Mouse (Mus musculus): ENCODE measurements around the gene Pafah1b2.

Gene Pafah1b2

DNA sequence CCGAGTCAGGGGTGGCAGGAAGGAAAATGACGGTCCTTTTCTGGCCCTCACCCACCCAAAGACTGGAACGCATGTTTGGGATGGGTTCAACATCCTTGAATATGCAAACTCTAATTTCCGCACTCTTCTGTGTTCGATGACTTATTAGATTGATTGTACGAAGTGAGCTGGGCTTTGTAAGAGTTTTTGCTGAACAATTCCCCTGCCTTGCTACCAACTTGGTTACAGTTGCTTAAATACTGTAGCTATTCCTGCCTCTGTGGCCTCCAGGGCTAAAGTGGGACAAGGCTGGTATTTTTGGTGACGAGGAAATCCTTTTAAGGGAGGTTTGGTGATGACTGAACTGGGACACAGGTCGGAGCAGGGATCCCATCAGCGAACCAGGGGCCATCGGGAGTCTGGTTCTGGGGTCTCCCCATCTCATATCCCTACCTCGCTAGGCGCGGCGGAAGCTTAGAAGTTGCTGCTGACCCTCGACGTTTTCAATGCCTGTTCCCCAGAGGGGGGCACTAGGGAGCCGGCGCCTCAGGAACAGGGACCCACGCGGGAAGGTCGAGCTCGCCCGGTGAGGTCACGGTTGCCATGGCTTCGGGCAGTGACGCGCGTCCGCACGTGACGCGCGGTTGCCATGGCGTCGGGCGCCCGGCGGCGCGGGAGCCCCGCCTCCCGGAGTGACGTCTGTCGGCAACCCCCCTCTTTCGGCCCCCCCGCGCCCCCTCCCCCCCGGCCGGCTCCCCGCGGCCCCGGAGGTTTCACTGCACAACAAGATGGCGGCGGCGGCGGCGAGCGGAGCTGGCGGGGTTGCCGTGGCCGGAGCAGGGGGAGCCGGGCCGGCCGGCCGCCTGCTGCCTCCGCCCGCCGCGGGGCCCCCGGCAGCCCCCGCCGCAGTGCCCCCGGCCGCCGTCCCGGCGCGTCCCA is at the start of gene Pafah1b2, which contains the start of gene Sik3:
Gene Pafah1b2, minus strand, starts transcription at position 600 of the 918 bp plus-strand sequence.
Gene Sik3, plus strand, starts transcription at position 730 of the 918 bp plus-strand sequence.
- peak; percentile 63 for DNase-seq (ENCODE audit: low read depth, low spot score)

DNA sequence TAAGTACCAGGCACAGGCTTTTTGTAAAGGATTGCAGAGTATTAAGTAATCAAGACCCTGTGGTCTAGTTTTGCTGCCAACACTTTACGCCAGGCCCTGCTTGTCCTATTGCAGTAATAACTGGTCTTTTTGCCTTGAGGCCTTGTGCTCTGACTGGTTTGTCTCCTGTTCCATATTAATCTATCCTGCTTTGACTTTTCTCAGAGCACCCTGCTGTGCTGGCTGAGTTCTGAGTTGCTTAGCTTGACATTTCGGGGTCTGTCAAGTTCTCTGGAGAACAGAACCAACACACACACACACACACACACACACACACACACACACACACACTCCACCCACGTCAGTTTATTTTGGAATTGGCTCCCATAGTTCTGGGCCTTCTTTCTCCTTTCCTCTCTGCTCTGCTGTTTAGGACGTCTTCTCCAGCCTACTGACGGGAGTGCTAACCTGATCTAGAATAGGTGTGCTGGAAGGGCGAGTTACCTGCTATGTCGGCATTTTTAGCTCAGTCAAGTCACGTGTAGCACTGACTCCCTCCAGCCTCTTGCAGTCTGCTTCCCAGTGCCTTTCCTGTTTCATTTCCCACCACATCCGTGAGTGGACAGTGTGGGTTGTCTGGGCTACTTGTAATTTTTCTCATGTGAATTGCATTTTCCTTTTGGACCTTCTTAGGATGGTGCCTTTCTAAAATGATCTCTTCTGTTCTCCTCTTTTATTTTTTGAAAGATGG is 49.4 kb upstream of the Pafah1b2 start:
- DNase-seq (ENCODE audit: low read depth, low spot score) = no peak

DNA sequence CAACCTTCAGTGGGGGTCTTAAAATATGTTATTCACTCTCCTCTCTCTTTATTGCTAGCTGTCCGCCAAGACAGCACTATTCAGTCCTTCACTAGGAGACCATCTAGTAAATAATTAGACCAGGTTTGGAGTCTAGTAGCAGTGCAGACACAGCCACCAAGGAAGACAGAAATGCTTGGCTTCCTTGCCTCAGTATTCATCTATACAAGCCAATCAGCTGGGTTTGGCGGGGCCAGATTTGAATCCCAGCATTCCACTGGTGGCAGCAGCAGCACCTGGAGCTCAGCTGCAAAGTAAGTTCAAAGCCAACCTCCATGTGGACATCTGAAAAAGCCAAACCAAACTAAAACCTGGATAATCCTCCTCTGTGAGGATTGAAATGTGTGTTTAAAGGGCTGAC is 47.8 kb upstream of the Pafah1b2 start:
- DNase-seq (ENCODE audit: low read depth, low spot score) = no peak

DNA sequence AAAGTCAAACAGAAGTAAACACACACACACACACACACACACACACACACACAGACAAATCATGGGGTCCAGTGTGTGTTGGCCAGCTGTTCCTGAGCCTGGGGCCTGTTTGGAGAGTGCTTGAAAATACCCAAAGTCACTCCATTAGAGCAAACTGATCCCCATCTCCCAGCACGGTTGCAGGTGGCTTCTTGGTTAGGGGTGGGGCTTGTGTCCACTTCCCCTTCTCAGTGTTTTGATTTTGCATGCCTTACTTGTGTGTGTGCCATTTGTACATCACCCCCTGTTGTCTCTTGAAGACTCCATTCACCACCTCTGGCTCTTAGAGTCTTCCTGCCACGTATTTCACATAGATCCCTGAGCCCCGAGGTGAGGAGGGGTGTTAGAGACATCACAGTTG is 45.6 kb upstream of the Pafah1b2 start:
- no peak for DNase-seq (ENCODE audit: low read depth, low spot score)

DNA sequence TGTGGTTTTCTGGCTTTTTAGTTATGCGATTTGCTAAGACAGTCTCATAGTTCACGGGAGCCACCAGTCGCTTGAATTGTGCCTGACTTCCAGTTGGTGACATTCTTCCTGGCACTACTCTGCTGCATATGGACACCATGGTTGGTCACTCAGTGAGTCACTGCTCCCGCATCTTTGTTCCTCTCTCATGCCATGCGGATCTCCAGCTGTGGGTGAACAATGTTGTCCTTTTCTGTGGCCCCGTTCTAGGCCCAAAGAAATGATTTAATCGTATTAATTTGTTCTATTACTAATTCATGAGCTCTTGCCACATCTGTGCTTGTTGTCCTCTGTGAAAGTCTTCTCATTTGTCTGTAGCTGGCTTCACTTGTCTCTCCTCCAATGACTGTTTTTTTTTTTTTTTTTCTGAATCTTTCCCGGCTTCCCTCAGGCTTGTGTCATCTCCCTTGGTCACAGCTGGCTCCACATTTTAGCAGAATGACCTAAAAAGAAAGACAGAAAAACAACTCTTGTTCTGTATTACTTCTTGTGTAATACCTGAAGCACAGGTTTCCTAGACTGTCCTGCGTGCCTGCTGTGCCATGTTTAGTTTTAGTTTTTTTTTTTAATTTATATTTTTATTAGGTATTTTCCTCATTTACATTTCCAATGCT is 40.6 kb upstream of the Pafah1b2 start:
- DNase-seq (ENCODE audit: low read depth, low spot score) = no peak

DNA sequence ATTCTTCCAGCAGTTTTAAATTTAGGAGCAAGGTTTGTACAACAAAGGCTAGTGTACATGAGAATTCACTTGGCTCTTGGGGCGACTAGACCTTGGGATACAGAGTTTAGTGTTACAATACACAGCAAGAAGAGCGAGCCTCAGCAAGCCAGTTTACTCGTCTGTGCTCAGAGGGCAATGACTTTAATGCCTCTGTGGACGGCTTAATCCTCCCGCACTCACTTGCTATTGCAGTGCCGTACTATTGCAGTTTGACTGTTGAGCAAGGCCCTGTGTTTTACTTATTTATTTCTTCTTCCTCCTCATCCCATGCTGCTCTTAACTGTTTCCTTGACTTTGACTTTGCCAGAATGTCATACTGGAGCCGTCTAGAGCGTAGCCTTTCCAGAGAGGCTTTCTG is 37.7 kb upstream of the Pafah1b2 start:
- DNase-seq (ENCODE audit: low read depth, low spot score) = no peak

DNA sequence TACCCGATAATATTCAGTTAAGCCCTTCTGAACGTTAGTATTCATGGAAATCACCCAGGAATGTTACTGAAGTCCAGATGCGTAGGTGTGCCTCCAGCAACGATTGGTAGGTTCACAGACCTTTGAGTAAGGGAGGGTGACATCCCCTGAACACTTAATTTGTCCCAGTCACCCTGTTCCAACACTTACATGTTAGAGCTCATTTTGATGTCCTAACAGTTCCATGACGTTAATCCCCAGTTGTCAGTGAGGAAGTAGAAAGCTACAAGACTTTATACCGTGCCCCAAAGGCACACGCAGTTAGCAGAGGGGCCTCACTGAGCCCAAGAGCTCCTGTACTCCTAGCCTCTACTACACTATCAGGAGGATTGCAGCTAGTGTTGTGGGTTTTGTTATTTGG is 37.0 kb upstream of the Pafah1b2 start:
- DNase-seq (ENCODE audit: low read depth, low spot score) = no peak

DNA sequence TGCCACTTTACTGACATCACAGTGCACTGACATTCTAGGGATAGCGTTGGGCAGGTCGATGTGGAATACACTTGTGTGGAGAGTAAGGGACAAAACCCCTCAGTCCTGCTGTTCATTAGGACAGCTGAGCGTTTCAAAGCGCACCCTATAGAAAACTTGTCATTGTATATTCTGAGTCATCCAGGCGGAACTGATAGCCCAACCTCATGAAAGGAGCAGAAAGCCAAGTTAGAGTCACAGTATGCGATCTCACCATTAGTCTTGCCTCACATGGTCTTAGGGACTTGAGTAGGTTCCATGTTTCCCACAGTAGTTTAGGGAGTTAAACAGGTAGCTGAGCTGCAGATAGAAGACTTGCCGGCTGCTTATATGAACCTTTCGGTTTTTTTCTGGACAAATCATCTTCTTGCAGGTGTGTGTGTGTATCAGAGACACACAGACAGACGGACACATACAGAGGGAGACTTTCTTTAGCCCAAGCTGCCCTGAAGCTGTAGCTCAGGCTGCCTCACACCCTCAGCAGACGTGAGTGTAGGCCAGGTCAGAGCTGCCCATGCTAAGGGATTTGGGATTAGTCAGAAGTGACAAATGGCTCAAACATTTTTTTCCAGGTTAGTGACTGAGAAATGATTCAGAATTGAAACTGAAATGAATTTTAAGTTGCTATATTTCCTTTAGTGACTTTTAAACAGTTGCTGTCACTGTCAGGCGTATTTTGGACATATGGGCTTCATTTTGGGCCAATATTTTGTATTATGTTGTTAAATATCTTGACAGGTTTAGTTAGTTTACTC is 34.4 kb upstream of the Pafah1b2 start:
- no peak for DNase-seq (ENCODE audit: low read depth, low spot score)

DNA sequence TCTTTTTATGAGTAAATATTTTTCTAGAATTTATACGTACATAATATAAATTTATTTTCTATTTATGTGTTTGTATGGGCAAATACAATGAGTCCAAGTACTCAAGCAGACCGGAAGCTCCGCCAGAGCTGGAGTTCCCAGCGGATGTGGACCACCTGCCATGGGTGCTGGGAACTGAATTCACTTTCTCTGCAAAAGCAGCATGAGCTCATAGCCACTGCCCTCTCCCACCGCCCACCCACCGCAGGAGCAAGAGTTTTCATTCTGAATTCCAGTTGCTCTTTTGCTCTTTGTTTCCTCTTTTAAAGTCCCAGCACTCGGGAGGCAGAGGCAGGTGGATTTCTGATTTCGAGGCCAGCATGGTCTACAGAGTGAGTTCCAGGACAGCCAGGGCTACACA is 31.1 kb upstream of the Pafah1b2 start:
- DNase-seq (ENCODE audit: low read depth, low spot score) = no peak

DNA sequence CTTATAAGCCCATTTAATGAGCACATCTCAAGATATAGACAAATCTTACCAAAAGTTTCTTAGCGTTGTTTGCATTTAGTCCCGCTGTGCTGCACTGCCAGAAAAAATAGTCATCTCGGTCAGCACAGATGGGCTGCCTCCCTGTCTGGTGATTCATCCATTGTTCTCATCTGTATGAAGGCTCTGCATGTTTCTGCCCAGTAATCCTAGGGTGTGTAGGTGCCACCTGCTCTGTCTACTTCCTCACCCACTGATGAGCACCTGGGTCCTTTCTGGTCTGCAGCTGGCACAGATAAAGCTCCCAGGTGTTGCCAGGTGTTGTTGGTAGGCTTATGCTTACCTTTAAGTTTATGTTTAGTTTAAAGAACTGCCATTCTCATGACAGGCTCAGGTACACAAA is 29.9 kb upstream of the Pafah1b2 start:
- DNase-seq (ENCODE audit: low read depth, low spot score) = no peak

DNA sequence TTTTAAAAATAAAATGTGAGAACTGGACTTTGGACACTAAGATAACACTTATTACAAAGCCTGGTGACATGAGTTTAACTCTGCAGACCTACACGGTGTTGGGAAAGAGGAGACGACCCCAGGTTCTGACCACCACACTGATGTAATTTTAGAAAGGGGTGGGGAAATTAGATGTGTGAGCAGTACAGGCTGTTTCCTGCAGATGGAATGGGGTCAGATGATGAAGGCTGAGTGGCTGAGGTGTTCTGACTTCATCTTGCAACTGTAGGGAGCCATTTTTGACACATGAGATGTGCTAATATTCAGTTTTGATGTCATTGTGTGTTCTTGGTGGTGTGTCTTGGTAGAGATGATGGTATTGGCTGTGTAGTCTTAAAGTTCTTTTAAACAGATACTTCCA is 28.7 kb upstream of the Pafah1b2 start:
- no peak for DNase-seq (ENCODE audit: low read depth, low spot score)

DNA sequence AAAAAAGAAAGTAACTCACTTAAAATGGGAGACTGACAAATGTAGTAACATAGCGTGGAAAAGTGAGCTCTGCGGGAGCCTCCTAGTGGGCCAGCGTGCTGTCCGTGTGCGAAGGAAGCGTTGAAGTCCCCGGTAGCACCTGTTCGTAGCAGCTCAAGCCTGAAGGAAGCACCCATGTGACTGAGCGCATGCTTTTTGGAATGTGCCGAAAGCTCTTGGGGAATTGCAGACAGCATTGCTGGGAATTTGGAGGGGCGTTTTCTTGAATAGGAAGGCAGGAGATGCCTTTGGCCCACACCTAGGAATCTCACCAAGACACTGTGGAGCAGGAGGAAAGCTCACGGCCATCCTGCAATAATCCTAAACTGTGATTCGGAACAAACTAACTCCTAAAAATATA is 26.3 kb upstream of the Pafah1b2 start:
- no peak for DNase-seq (ENCODE audit: low read depth, low spot score)

DNA sequence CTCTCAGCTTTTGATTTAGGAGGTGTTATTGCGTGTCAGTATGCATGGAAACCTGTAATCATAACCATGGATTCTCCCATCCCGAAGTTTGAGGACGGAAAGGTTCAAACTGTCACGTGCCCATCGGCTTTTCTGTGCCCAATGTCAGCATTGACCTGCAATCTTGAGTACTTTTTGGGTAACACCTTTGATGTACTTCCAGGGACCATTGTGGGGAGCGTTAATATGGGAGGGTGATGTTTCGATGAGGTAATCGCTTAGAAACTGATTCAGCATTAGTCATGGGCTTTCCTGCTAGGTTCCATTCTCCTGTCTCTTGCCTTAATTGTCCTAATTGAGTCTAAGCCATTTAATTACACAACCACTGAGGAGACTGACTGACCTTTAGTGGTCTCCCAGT is 24.4 kb upstream of the Pafah1b2 start:
- DNase-seq (ENCODE audit: low read depth, low spot score) = no peak

DNA sequence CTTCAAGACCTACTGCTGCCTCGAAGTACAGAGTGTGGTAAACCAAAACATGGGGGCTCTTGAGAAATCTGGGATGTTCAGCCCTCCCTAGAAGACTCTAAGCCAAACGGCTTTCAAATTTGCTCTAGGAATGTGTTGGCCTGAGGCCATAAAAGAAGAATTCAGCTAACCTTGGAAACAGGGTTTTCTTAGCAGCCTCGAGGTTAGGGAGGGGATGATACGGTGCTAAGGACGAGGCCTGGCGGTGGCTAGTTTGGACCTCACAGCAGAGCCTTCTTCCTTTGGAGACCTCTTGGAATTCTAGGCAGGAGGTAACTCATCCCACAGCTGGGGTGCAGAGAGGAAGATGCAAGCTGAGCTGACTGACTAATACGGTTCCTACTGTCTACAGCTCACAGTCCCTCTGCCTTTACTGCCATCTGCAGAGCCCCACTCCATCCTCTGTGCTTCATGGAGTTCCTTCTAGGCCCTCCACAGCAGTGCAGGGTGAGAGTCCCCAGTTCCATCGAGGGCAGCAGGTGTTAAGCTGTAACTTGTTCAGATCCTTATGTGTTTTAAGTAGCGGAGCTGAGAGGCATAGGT is 22.9 kb upstream of the Pafah1b2 start:
- DNase-seq (ENCODE audit: low read depth, low spot score) = no peak

DNA sequence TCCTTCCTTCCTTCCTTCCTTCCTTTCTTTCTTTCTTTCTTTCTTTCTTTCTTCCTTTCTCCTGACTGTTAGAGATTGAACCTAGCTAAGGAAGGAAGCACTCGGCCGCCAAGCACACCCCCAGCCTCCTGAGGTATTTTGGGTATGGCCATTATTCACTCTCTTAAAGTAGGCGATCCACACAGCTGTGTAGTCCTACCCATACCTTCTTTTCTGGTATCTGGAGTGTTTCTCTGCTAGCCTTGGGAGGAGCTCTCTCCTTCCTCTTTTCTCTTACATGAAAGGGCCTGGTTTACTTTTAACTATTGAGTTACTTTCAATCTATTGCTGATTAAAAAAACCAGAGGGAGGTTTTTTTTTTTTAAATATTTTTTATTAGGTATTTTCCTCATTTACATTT is 21.4 kb upstream of the Pafah1b2 start:
- DNase-seq (ENCODE audit: low read depth, low spot score) = no peak

DNA sequence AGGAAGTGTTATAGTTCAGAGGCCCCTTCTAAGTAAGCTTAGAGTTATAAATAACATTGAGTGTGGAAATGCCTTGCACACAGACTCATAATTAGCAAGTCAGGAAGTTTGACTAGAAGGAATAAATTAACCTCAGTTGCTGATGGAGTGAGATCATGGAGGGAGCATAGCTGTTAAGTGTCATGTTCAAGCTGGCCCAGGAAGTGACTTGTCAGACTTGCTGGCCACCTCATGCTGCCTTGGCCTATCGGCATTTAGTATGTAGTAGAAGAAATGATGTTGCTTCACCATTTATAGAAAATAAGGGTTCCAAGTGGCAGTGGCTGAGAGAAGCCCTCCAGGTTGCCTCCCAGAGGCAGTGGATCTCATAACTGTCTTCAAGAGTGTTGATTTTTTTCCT is 20.6 kb upstream of the Pafah1b2 start:
- DNase-seq (ENCODE audit: low read depth, low spot score) = no peak

DNA sequence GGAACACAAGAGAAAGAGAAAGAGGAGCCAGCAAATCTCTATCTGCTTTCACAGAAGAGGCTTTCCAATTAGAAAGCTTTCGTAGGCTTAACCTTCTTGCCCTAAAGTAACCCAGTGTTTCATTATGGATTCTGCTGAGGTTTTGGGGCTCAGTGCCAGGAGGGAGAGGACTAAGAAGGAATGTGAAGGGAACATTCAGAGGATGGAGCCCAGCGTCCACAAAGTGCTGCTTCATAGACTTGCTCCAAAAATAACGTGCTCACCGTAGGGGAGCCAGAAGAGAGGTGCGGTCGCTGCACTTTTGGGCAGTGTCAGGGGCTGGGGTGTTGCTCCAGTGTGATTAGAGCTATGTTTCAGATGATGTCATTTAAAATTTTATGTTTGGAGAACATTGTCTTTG is 19.7 kb upstream of the Pafah1b2 start:
- no peak for DNase-seq (ENCODE audit: low read depth, low spot score)

DNA sequence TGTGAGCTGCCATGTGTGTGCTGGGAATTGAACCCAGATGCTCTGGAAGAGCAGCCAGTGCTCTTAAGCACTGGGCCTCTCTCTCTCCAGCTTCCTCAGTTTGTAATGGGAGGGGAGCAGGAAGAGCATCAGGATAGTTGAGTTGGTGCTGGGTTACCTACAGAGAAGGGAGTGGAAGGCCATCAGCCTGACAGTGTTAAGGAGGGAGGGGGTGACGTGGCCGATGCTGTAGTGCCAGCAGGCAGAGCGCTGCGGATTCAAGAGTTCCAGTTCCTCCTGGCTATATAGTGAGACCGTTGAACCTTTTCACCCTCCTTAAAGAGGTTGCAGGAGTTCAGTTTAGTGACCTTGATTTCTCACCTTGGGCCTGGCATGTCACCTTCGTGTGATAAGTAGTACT is 18.5 kb upstream of the Pafah1b2 start:
- DNase-seq (ENCODE audit: low read depth, low spot score) = no peak

DNA sequence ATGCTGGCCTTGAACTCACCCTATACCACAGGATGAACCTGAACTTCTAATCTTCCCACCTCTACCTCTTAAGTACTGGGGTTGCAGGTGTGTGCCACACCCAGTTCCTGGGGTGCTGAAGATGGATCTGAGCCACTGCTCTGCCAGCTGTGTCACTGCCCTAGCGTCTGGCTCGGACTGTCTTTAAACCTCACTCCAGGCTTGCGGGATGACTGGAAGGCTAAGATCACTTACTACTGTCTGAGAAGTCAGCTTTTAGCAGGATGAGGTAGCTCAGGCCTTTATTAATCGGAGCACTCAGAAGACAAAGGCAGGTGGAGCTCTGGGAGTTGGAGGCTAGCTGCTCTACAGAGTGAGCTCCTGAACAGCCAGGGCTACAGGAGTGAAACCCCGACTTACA is 17.7 kb upstream of the Pafah1b2 start:
- DNase-seq (ENCODE audit: low read depth, low spot score) = no peak

DNA sequence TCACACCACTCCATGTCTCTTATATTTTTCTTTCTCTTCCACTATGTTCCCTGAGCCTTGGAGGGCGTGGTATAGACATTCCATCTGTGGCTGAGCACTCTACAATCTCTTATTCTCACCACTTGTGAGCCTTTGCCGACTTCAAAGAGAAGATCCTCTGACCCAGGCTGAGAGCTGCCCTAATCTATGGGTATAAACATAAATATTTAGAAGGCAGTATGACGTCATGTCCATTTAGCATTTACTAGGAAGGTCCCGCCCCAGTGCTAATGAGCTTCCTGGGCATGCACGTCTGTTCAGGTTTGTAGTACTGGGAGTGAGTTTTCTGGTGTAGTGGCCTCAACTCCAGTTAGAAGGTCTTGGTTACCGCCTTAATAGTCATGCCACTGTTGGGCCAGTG is 17.0 kb upstream of the Pafah1b2 start:
- DNase-seq (ENCODE audit: low read depth, low spot score) = no peak

DNA sequence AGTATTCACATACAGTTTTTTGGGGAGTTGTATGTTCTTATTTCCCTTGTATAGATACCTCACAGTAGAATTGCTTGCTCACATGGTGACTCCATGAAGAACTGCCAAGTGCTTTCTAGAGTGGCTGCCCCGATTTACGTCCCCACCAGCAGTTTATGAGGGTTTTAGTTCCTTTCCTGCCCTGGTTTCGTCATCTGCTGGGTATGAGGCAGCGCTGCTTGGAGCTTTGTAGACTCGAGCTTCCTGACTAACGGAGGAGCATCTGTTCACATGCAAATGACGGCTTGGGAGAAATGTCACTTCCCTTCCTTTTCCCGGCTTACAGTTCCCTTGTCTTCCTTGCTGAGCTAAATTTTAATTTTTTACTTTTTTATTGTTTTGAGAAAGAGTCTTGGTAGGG is 15.5 kb upstream of the Pafah1b2 start:
- no peak for DNase-seq (ENCODE audit: low read depth, low spot score)
